Mouse (Mus musculus) retina, postnatal 1 day (tissue): ENCODE measurements at regions not wholly inside any gene's neighbourhood (a gene's known extent, or its start where the extent isn't known, plus 50 kb on each side); places are given as distances from the start of the nearest gene placed in this dataset.

Experiments
- DNase-seq: peaks from one replicate; pipeline ENCODE4 v3.0.0-alpha.2; 2012

GRCm38 (mm10) chr13:38878718-38879669 is 81.7 kb downstream of the Slc35b3 start:
- DNase-seq = peak; percentile 27

GRCm38 (mm10) chr13:38875923-38876322 is 84.8 kb downstream of the Slc35b3 start:
- DNase-seq = no peak

GRCm38 (mm10) chr13:38864002-38864401 is 96.7 kb downstream of the Slc35b3 start:
- DNase-seq = no peak

- no peak for DNase-seq
Measured at GRCm38 (mm10) chr13:38855742-38856141, 104.9 kb downstream of the Slc35b3 start.

- no peak for DNase-seq
Measured at GRCm38 (mm10) chr13:38854986-38855385, 105.7 kb downstream of the Slc35b3 start.

GRCm38 (mm10) chr13:38852868-38853267 is 107.8 kb downstream of the Slc35b3 start:
- DNase-seq = no peak

- DNase-seq = no peak
Measured at GRCm38 (mm10) chr13:38851820-38852219, 108.9 kb downstream of the Slc35b3 start.

GRCm38 (mm10) chr13:38838231-38838630 is 122.4 kb downstream of the Slc35b3 start:
- no peak for DNase-seq

GRCm38 (mm10) chr13:38825649-38826048 is 135.0 kb downstream of the Slc35b3 start:
- DNase-seq = no peak

GRCm38 (mm10) chr13:38819526-38819925 is 141.1 kb downstream of the Slc35b3 start:
- no peak for DNase-seq

- DNase-seq = no peak
Measured at GRCm38 (mm10) chr13:38818781-38819180, 141.9 kb downstream of the Slc35b3 start.

GRCm38 (mm10) chr13:38816296-38816695 is 144.4 kb downstream of the Slc35b3 start:
- DNase-seq = peak; percentile 11

- DNase-seq = peak; percentile 41
Measured at GRCm38 (mm10) chr13:38815002-38815707, 145.5 kb downstream of the Slc35b3 start.

- no peak for DNase-seq
Measured at GRCm38 (mm10) chr13:38798514-38798913, 139.7 kb upstream of the Eef1e1 start.

- no peak for DNase-seq
Measured at GRCm38 (mm10) chr13:38793456-38793855, 134.6 kb upstream of the Eef1e1 start.

- DNase-seq = no peak
Measured at GRCm38 (mm10) chr13:38780630-38781010, 121.8 kb upstream of the Eef1e1 start.

- peak; percentile 55 for DNase-seq
Measured at GRCm38 (mm10) chr13:38779984-38780629, 121.2 kb upstream of the Eef1e1 start.

GRCm38 (mm10) chr13:38776546-38776945 is 117.7 kb upstream of the Eef1e1 start:
- no peak for DNase-seq

GRCm38 (mm10) chr13:38772996-38773395 is 114.1 kb upstream of the Eef1e1 start:
- no peak for DNase-seq

GRCm38 (mm10) chr13:38766133-38766532 is 107.3 kb upstream of the Eef1e1 start:
- DNase-seq = peak; percentile 39

GRCm38 (mm10) chr13:38760261-38760660 is 101.4 kb upstream of the Eef1e1 start:
- no peak for DNase-seq

- no peak for DNase-seq
Measured at GRCm38 (mm10) chr13:38756629-38757227, 97.9 kb upstream of the Eef1e1 start.

- DNase-seq = no peak
Measured at GRCm38 (mm10) chr13:38753722-38754121, 94.9 kb upstream of the Eef1e1 start.
